Mouse (Mus musculus) spleen, adult 2 months (tissue): Measurements from ENCODE around the gene Nckap5.

Experiments used
- CTCF ChIP-seq: fragments of 200-500 bp; IDR thresholded peaks from 2 replicates; pipeline ENCODE4 v1.5.1; 2011; ENCODE audit warnings: mild to moderate bottlenecking, inconsistent platforms; ENCODE audit not compliant: insufficient read depth, insufficient read length, insufficient replicate concordance; ENCODE audit errors: extremely low read depth
- POLR2A ChIP-seq: fragments of 200-500 bp; IDR thresholded peaks from 2 replicates; pipeline ENCODE4 v1.6.1; 2011; ENCODE audit warnings: low read depth, low read length, inconsistent platforms

GRCm38 (mm10) chr1:126405543-126405942, 425.1 kb downstream of the Nckap5 start:
- no peak for TF ChIP-seq CTCF
- no peak for TF ChIP-seq POLR2A
